8 mouse cellular contexts compared by ENCODE assay signal in the genomic region with DNA sequence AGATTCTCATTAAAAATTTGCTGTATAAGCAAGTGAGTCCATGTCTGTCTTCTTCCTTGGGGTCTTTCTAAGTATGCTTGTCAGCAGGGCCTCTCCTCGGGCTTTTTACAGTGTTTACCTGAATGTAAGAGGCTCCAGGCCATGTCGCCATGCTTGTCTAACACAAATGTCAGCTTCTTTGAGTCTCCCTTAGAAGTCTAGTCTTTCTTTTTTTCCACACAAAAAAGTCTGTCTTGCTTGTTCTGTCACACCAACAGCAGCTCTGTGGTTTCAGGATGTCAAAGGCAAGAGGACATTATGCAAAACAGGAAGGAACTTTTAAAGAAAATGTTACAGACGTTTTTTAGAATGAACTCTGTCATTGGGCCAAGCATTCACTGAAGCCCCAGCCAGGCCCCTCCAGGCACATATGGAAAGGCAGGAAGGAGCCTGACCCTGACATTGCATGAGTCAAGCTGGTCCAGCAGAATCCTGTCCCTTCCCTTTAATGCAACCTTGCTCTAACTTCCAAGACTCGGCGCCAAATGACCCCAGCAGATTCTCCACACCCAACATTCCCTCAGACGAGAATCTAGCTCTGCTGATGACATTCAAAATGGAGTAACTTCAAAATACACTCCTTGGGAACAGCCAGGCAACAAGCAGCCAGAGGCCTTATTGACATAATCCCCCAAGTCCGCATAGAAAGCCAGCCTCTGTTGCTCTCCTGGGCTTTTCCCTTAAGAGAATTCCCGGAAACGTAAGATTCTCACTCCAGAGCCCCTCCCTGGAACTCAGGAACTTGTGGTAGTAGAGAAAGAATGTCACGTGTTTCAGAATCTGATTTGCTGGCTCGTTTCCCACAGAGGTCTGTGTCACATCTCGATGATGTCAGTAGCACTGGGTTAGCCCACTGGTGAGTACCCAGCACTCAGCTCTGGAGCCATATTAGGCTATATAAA. TPM values are rescaled to one million over a fixed set of nuclear protein-coding genes. Genes with fewer than 3 reads are reported as not detected.
A peak's percentile ranks its signal among the peaks of the same experiment; 100 is the strongest.
DNase-seq lines count a peak whose midpoint lies in the region; ATAC-seq and TF ChIP-seq lines count a peak whose summit lies in the region.

No protein-coding gene starts in this region.

- DNase-seq in ES-E14 (ENCODE audit: low read depth, low spot score): no peak
- peak; percentile 39 for DNase-seq in forebrain, embryonic 14.5 days (ENCODE audit: low spot score)
- no peak for DNase-seq in hindbrain, postnatal 0 days (ENCODE audit: low spot score)
- DNase-seq in liver, embryonic 13.5 days: no peak
- DNase-seq in skeletal muscle tissue, adult 2 months (ENCODE audit: low read depth, low spot score): peak; percentile 76
- no peak for DNase-seq in retina, embryonic 14.5 days (ENCODE audit: low spot score)

- TF ChIP-seq CTCF in C2C12 (IDR thresholded peaks at IDR 0.05; ENCODE audit: control insufficient read depth, insufficient read depth, insufficient read length): no peak
- TF ChIP-seq CTCF in hindbrain, postnatal 0 days (IDR thresholded peaks at IDR 0.05; ENCODE audit: low read depth): no peak

- no peak overlapping the region for H3K4me2 ChIP-seq in forebrain, embryonic 14.5 days (ENCODE audit: low read length)
- H3K4me2 ChIP-seq in hindbrain, postnatal 0 days (ENCODE audit: low read depth, low read length): no peak overlapping the region
- peak overlapping the region; percentile 84 for H3K4me2 ChIP-seq in liver, embryonic 13.5 days

- ATAC-seq in forebrain, embryonic 14.5 days: no peak
- no peak for ATAC-seq in hindbrain, postnatal 0 days
- ATAC-seq in liver, embryonic 13.5 days (ENCODE audit: low read depth): no peak
- ATAC-seq in monocyte, adult 5-6 weeks (replicated peaks; ENCODE audit: insufficient number of reproducible peaks, low FRiP score, low TSS enrichment, poor library complexity, severe bottlenecking): no peak

- no peaks in the 10 kb centered on the region for H3K36me3 ChIP-seq in C2C12 (ENCODE audit: control insufficient read depth, insufficient read depth)
- H3K36me3 ChIP-seq in ES-E14 (ENCODE audit: control insufficient read depth, insufficient read depth, low read length, poor library complexity, severe bottlenecking): peaks cover 3% of the 10 kb centered on the region; the same call in 1 of the 2 replicates
- H3K36me3 ChIP-seq in forebrain, embryonic 14.5 days (ENCODE audit: control insufficient read depth, insufficient read depth, low read length): no peaks in the 10 kb centered on the region
- no peaks in the 10 kb centered on the region for H3K36me3 ChIP-seq in hindbrain, postnatal 0 days (ENCODE audit: insufficient read depth, low read length)
- peaks cover 40% of the 10 kb centered on the region for H3K36me3 ChIP-seq in liver, embryonic 13.5 days

- H3K27ac ChIP-seq in ES-E14 (ENCODE audit: insufficient read depth, low read depth, low read length, poor library complexity, severe bottlenecking): peak overlapping the region; percentile 25; the same call in 1 of the 2 replicates
- peak overlapping the region; percentile 63 for H3K27ac ChIP-seq in forebrain, embryonic 14.5 days (ENCODE audit: low read depth, low read length)
- peak overlapping the region; percentile 77 for H3K27ac ChIP-seq in hindbrain, postnatal 0 days
- peak overlapping the region; percentile 95 for H3K27ac ChIP-seq in liver, embryonic 13.5 days

- no peak overlapping the region for H3ac ChIP-seq in C2C12 (ENCODE audit: control insufficient read depth, insufficient read length, low read depth)

- H3K4me1 ChIP-seq in ES-E14 (ENCODE audit: control insufficient read depth in 2 of 2, insufficient read depth in 2 of 2, low read length in 2 of 2, poor library complexity in 1 of 2): peaks cover 3 to 11% of the 10 kb centered on the region in 2 experiments
- peaks cover 11% of the 10 kb centered on the region for H3K4me1 ChIP-seq in forebrain, embryonic 14.5 days (ENCODE audit: control insufficient read depth, insufficient read depth, low read length)
- H3K4me1 ChIP-seq in hindbrain, postnatal 0 days (ENCODE audit: insufficient read depth, low read length): peaks cover 8% of the 10 kb centered on the region
- peaks cover 93% of the 10 kb centered on the region for H3K4me1 ChIP-seq in liver, embryonic 13.5 days (replicated peaks)

- peak overlapping the region; percentile 30; the same call in 1 of the 2 replicates for H3K9ac ChIP-seq in ES-E14 (ENCODE audit: insufficient read depth, low read depth, low read length, poor library complexity, severe bottlenecking)
- H3K9ac ChIP-seq in forebrain, embryonic 14.5 days (ENCODE audit: low read length): no peak overlapping the region
- H3K9ac ChIP-seq in hindbrain, postnatal 0 days (replicated peaks; ENCODE audit: low read length): no peak overlapping the region
- H3K9ac ChIP-seq in liver, embryonic 13.5 days: peak overlapping the region; percentile 37; the same call in 1 of the 2 replicates

- no peaks in the 10 kb centered on the region for H3K9me3 ChIP-seq in ES-E14 (ENCODE audit: control insufficient read depth, insufficient read depth, low read depth, low read length)
- H3K9me3 ChIP-seq in forebrain, embryonic 14.5 days (replicated peaks; ENCODE audit: control insufficient read depth, low read length): no peaks in the 10 kb centered on the region
- H3K9me3 ChIP-seq in hindbrain, postnatal 0 days (ENCODE audit: low read length): no peaks in the 10 kb centered on the region
- H3K9me3 ChIP-seq in liver, embryonic 13.5 days (replicated peaks): no peaks in the 10 kb centered on the region

- peaks cover 84% of the 10 kb centered on the region for H3K79me3 ChIP-seq in C2C12 (ENCODE audit: low read depth)

- H3K4me3 ChIP-seq in C2C12 (ENCODE audit: insufficient read depth, poor library complexity, severe bottlenecking): no peak overlapping the region
- no peak overlapping the region for H3K4me3 ChIP-seq in ES-E14 (ENCODE audit: insufficient read depth in 1 of 2, low read depth in 1 of 2, low read length in 2 of 2, poor library complexity in 1 of 2, severe bottlenecking in 1 of 2)
- H3K4me3 ChIP-seq in forebrain, embryonic 14.5 days (ENCODE audit: low read depth, low read length): no peak overlapping the region
- H3K4me3 ChIP-seq in hindbrain, postnatal 0 days (ENCODE audit: low read length): no peak overlapping the region
- no peak overlapping the region for H3K4me3 ChIP-seq in liver, embryonic 13.5 days (replicated peaks)

- H3K27me3 ChIP-seq in C2C12 (ENCODE audit: control insufficient read depth, insufficient read depth, insufficient read length): no peaks in the 10 kb centered on the region
- no peaks in the 10 kb centered on the region for H3K27me3 ChIP-seq in forebrain, embryonic 14.5 days (replicated peaks; ENCODE audit: control insufficient read depth, insufficient read depth, low read length)
- no peaks in the 10 kb centered on the region for H3K27me3 ChIP-seq in hindbrain, postnatal 0 days (ENCODE audit: insufficient read depth, low read length)
- H3K27me3 ChIP-seq in liver, embryonic 13.5 days: no peaks in the 10 kb centered on the region

- in situ Hi-C loops in ES-E14 (cut with MboI; ENCODE audit: low sequenced_read_pairs in 2 of 2, unreplicated experiment in 2 of 2): no loop called here

- WGBS in forebrain, embryonic 14.5 days: 57% methylated on average over 12 of the region's 12 CpGs
- WGBS in hindbrain, postnatal 0 days: 37% methylated on average over 12 of the region's 12 CpGs
- WGBS in liver, embryonic 13.5 days (ENCODE audit: insufficient replicate concordance): 38% methylated on average over 12 of the region's 12 CpGs

- peaks cover 98% of the 10 kb centered on the region for H3K79me2 ChIP-seq in C2C12 (ENCODE audit: control insufficient read depth, insufficient read depth)

TF ChIP-seq in C2C12, 6 proteins besides CTCF, POLR2A, EP300 and RAD21:
- no peak for TF ChIP-seq CEBPB (IDR thresholded peaks at IDR 0.05; ENCODE audit: low read depth)
- peak; percentile 61 for TF ChIP-seq USF1 (IDR thresholded peaks at IDR 0.05; ENCODE audit: low read depth)
TF ChIP-seq in C2C12: peak in this region for 1.

TF ChIP-seq in ES-E14, 5 proteins besides CTCF, POLR2A, EP300 and RAD21:
- TF ChIP-seq HCFC1 (IDR thresholded peaks at IDR 0.05; ENCODE audit: borderline replicate concordance, insufficient read depth, low read length) (no peak), CHD2 (IDR thresholded peaks at IDR 0.05; ENCODE audit: low read depth, low read length) (no peak), MAFK (IDR thresholded peaks at IDR 0.05; ENCODE audit: insufficient read depth, low read depth, low read length) (no peak), ZC3H11A (IDR thresholded peaks at IDR 0.05; ENCODE audit: borderline replicate concordance, low read depth, low read length) (no peak), ZNF384 (IDR thresholded peaks at IDR 0.05; ENCODE audit: low read depth, low read length) (no peak)

RNA-seq across cellular contexts. Expression of gene B4galt1, which starts 8.7 kb away (rescaled TPM):
- polyA plus RNA-seq in C2C12 (2012; fragmentation: generic; extraction: Trizol): 42.2 TPM
- 29.2 and 35.8 TPM in 2 replicates for total RNA-seq in ES-E14 (2012; rRNA removed)
- 6.8 and 7.8 TPM in 2 replicates for polyA plus RNA-seq in forebrain, embryonic 14.5 days (2014; fragmentation: Nextera tagmentation; extraction: Ambion mirVana)
- total RNA-seq in hindbrain, postnatal 0 days (2014; rRNA removed): 14.5 and 14.8 TPM in 2 replicates
- 7.1 and 7.6 TPM in 2 replicates for polyA plus RNA-seq in hindbrain, postnatal 0 days (2015; fragmentation: Nextera tagmentation; extraction: Ambion mirVana)
- polyA plus RNA-seq in liver, embryonic 13.5 days (2015; fragmentation: Nextera tagmentation; extraction: Ambion mirVana): 29.9 and 33.8 TPM in 2 replicates
- 27.7 to 60.9 TPM (median 40.1 TPM) in 3 replicates for total RNA-seq in monocyte, adult 5-6 weeks (2017)

Comparison
In these comparisons a context has a peak if more than half of its experiments do, and no peak if none do; other contexts are left out.
1. DNase-seq: peak in forebrain, embryonic 14.5 days (single experiment) and skeletal muscle tissue, adult 2 months (single experiment); none in ES-E14 (single experiment), hindbrain, postnatal 0 days (single experiment), liver, embryonic 13.5 days (single experiment) and retina, embryonic 14.5 days (single experiment).
2. H3K27ac ChIP-seq: peak in every context shown above with its lines; median percentile 95 in liver, embryonic 13.5 days; 77 in hindbrain, postnatal 0 days; 63 in forebrain, embryonic 14.5 days; 25 in ES-E14.
3. H3K9ac ChIP-seq: peak in ES-E14 (single experiment) and liver, embryonic 13.5 days (single experiment); none in forebrain, embryonic 14.5 days (single experiment) and hindbrain, postnatal 0 days (single experiment).